Mouse (Mus musculus) embryonic facial prominence, embryonic 12.5 days (tissue): ENCODE measurements at regions not wholly inside any gene's neighbourhood (a gene's known extent, or its start where the extent isn't known, plus 50 kb on each side); places are given as distances from the start of the nearest gene placed in this dataset.

ENCODE experiments used
- ATAC-seq: fragments of 200-750 bp; cut with Nextera tagmentation; 2 replicates; pipeline ENCODE4 v1.8.0; 2017; ENCODE audit not compliant: insufficient number of reproducible peaks, insufficient read depth, low FRiP score, low TSS enrichment
- H3K27ac ChIP-seq: fragments of 300-500 bp; sonication (generic); 2 replicates; pipeline ENCODE4 v1.5.1; 2016; ENCODE audit warnings: mild to moderate bottlenecking
- H3K27me3 ChIP-seq: fragments of 300-500 bp; sonication (generic); 2 replicates; pipeline ENCODE4 v1.6.1; 2016; ENCODE audit warnings: mild to moderate bottlenecking, moderate library complexity
- H3K36me3 ChIP-seq: fragments of 300-500 bp; sonication (generic); 2 replicates; pipeline ENCODE4 v1.6.1; 2016; ENCODE audit warnings: mild to moderate bottlenecking
- H3K4me1 ChIP-seq: fragments of 300-500 bp; sonication (generic); 2 replicates; pipeline ENCODE4 v1.6.1; 2016
- H3K4me2 ChIP-seq: fragments of 300-500 bp; sonication (generic); replicated peaks from 2 replicates; pipeline ENCODE4 v1.6.1; 2016; ENCODE audit warnings: mild to moderate bottlenecking, moderate library complexity
- H3K4me3 ChIP-seq: fragments of 300-500 bp; sonication (generic); 2 replicates; pipeline ENCODE4 v1.5.1; 2016; ENCODE audit warnings: mild to moderate bottlenecking
- H3K9ac ChIP-seq: fragments of 300-500 bp; sonication (generic); 2 replicates; pipeline ENCODE4 v1.6.1; 2016; ENCODE audit warnings: mild to moderate bottlenecking, moderate library complexity
- H3K9me3 ChIP-seq: fragments of 300-500 bp; sonication (generic); 2 replicates; pipeline ENCODE4 v1.6.1; 2016; ENCODE audit warnings: mild to moderate bottlenecking, moderate library complexity
- WGBS: fragments of 180-500 bp; shearing (Covaris S2); methylation state at CpG from one replicate; pipeline ENCODE4 v1.1.7; 2016; 5-methylcytosine and 5-hydroxymethylcytosine counted together

- no peak overlapping the region for H3K4me2 ChIP-seq
- no peak overlapping the region for H3K27ac ChIP-seq
- WGBS: 88% methylated on average over 10 of the region's 10 CpGs
- H3K9me3 ChIP-seq: no peaks in the 10 kb centered on the region
- H3K4me1 ChIP-seq: peaks cover 6% of the 10 kb centered on the region
- H3K4me3 ChIP-seq: no peak overlapping the region
- H3K9ac ChIP-seq: no peak overlapping the region
- no peaks in the 10 kb centered on the region for H3K27me3 ChIP-seq
- H3K36me3 ChIP-seq: no peaks in the 10 kb centered on the region
- no peak for ATAC-seq
Observed at GRCm38 (mm10) chr9:50135939-50136635, 208.7 kb downstream of the Rpl10-ps3 start.

GRCm38 (mm10) chr9:50124241-50124640, 220.5 kb downstream of the Rpl10-ps3 start:
- Histone ChIP-seq H3K4me1 (no peaks in the 10 kb centered on the region; the same call in 1 of the 2 replicates), H3K9me3 (no peaks in the 10 kb centered on the region), H3K4me3 (no peak overlapping the region), H3K27me3 (no peaks in the 10 kb centered on the region), H3K36me3 (no peaks in the 10 kb centered on the region), H3K9ac (no peak overlapping the region), H3K27ac (no peak overlapping the region), H3K4me2 (no peak overlapping the region)
- ATAC-seq: no peak
- WGBS: 43% methylated on average over 4 of the region's 4 CpGs

GRCm38 (mm10) chr9:50120820-50121599, 223.8 kb downstream of the Rpl10-ps3 start:
- H3K27ac ChIP-seq: no peak overlapping the region
- H3K27me3 ChIP-seq: no peaks in the 10 kb centered on the region
- 81% methylated on average over 9 of the region's 9 CpGs for WGBS
- H3K4me1 ChIP-seq: no peaks in the 10 kb centered on the region; the same call in 1 of the 2 replicates
- H3K36me3 ChIP-seq: no peaks in the 10 kb centered on the region
- ATAC-seq: no peak
- H3K9me3 ChIP-seq: no peaks in the 10 kb centered on the region
- no peak overlapping the region for H3K9ac ChIP-seq
- no peak overlapping the region for H3K4me2 ChIP-seq
- no peak overlapping the region for H3K4me3 ChIP-seq

GRCm38 (mm10) chr9:50119412-50119811, 225.4 kb downstream of the Rpl10-ps3 start:
- Histone ChIP-seq H3K9ac (no peak overlapping the region), H3K4me2 (no peak overlapping the region), H3K27me3 (no peaks in the 10 kb centered on the region), H3K36me3 (no peaks in the 10 kb centered on the region), H3K4me1 (no peaks in the 10 kb centered on the region; the same call in 1 of the 2 replicates), H3K27ac (no peak overlapping the region), H3K4me3 (no peak overlapping the region), H3K9me3 (no peaks in the 10 kb centered on the region)
- no peak for ATAC-seq
- 91% methylated on average over 5 of the region's 5 CpGs for WGBS

GRCm38 (mm10) chr9:50118578-50118977, 226.2 kb downstream of the Rpl10-ps3 start:
- WGBS: 82% methylated on average over 6 of the region's 6 CpGs
- Histone ChIP-seq H3K27ac (no peak overlapping the region), H3K4me3 (no peak overlapping the region), H3K9ac (no peak overlapping the region), H3K4me1 (no peaks in the 10 kb centered on the region; the same call in 1 of the 2 replicates), H3K9me3 (no peaks in the 10 kb centered on the region), H3K36me3 (no peaks in the 10 kb centered on the region), H3K4me2 (no peak overlapping the region), H3K27me3 (no peaks in the 10 kb centered on the region)
- no peak for ATAC-seq

- Histone ChIP-seq H3K9me3 (no peaks in the 10 kb centered on the region), H3K27me3 (no peaks in the 10 kb centered on the region), H3K36me3 (no peaks in the 10 kb centered on the region), H3K9ac (no peak overlapping the region), H3K4me3 (no peak overlapping the region), H3K27ac (no peak overlapping the region), H3K4me1 (no peaks in the 10 kb centered on the region), H3K4me2 (no peak overlapping the region)
- 79% methylated on average over 4 of the region's 4 CpGs for WGBS
- ATAC-seq: no peak
Observed at GRCm38 (mm10) chr9:50106551-50106950, 238.2 kb downstream of the Rpl10-ps3 start.

- H3K9ac ChIP-seq: no peak overlapping the region
- H3K4me2 ChIP-seq: no peak overlapping the region
- ATAC-seq: no peak
- 59% methylated on average over 1 of the region's 1 CpGs for WGBS
- no peaks in the 10 kb centered on the region for H3K9me3 ChIP-seq
- no peak overlapping the region for H3K27ac ChIP-seq
- no peaks in the 10 kb centered on the region for H3K27me3 ChIP-seq
- no peaks in the 10 kb centered on the region for H3K36me3 ChIP-seq
- no peaks in the 10 kb centered on the region for H3K4me1 ChIP-seq
- H3K4me3 ChIP-seq: no peak overlapping the region
Observed at GRCm38 (mm10) chr9:50102766-50103165, 242.0 kb downstream of the Rpl10-ps3 start.

GRCm38 (mm10) chr9:50101061-50101460, 243.7 kb downstream of the Rpl10-ps3 start:
- 73% methylated on average over 1 of the region's 1 CpGs for WGBS
- H3K9me3 ChIP-seq: no peaks in the 10 kb centered on the region
- H3K4me3 ChIP-seq: no peak overlapping the region
- no peak for ATAC-seq
- no peaks in the 10 kb centered on the region for H3K4me1 ChIP-seq
- H3K27ac ChIP-seq: no peak overlapping the region
- no peaks in the 10 kb centered on the region for H3K36me3 ChIP-seq
- H3K9ac ChIP-seq: no peak overlapping the region
- H3K4me2 ChIP-seq: no peak overlapping the region
- no peaks in the 10 kb centered on the region for H3K27me3 ChIP-seq

GRCm38 (mm10) chr9:50090968-50091367, 253.8 kb downstream of the Rpl10-ps3 start:
- Histone ChIP-seq H3K9ac (no peak overlapping the region), H3K27ac (no peak overlapping the region), H3K4me1 (no peaks in the 10 kb centered on the region), H3K36me3 (no peaks in the 10 kb centered on the region), H3K9me3 (no peaks in the 10 kb centered on the region), H3K4me2 (no peak overlapping the region), H3K27me3 (no peaks in the 10 kb centered on the region), H3K4me3 (no peak overlapping the region)
- 74% methylated on average over 8 of the region's 8 CpGs for WGBS
- no peak for ATAC-seq

GRCm38 (mm10) chr9:50089916-50090315, 254.9 kb downstream of the Rpl10-ps3 start:
- 72% methylated on average over 3 of the region's 3 CpGs for WGBS
- H3K4me3 ChIP-seq: no peak overlapping the region
- no peak for ATAC-seq

GRCm38 (mm10) chr9:50080205-50080604, 264.6 kb downstream of the Rpl10-ps3 start:
- H3K27me3 ChIP-seq: no peaks in the 10 kb centered on the region
- H3K4me3 ChIP-seq: no peak overlapping the region
- ATAC-seq: no peak
- H3K4me1 ChIP-seq: no peaks in the 10 kb centered on the region
- 74% methylated on average over 3 of the region's 3 CpGs for WGBS
- H3K4me2 ChIP-seq: no peak overlapping the region
- no peaks in the 10 kb centered on the region for H3K9me3 ChIP-seq
- no peak overlapping the region for H3K9ac ChIP-seq
- H3K27ac ChIP-seq: no peak overlapping the region
- H3K36me3 ChIP-seq: no peaks in the 10 kb centered on the region

More at GRCm38 (mm10) chr9:50089916-50090315, 254.9 kb downstream of the Rpl10-ps3 start:
- no peak overlapping the region for H3K9ac ChIP-seq
- no peak overlapping the region for H3K27ac ChIP-seq
- no peaks in the 10 kb centered on the region for H3K27me3 ChIP-seq
- H3K36me3 ChIP-seq: no peaks in the 10 kb centered on the region
- H3K4me2 ChIP-seq: no peak overlapping the region
- no peaks in the 10 kb centered on the region for H3K9me3 ChIP-seq
- no peaks in the 10 kb centered on the region for H3K4me1 ChIP-seq

- Histone ChIP-seq H3K27ac (no peak overlapping the region), H3K4me2 (no peak overlapping the region), H3K9me3 (no peaks in the 10 kb centered on the region), H3K36me3 (no peaks in the 10 kb centered on the region), H3K27me3 (no peaks in the 10 kb centered on the region), H3K4me1 (no peaks in the 10 kb centered on the region), H3K9ac (no peak overlapping the region), H3K4me3 (no peak overlapping the region)
- no peak for ATAC-seq
- 35% methylated on average over 2 of the region's 2 CpGs for WGBS
Observed at GRCm38 (mm10) chr9:50068576-50068975, 269.9 kb upstream of the Ncam1 start.
